Mouse (Mus musculus): ENCODE data around the gene Camta1.

GRCm38 (mm10) chr4:151015946-151016345 lies 845.7 kb downstream of the Camta1 start:
- TF ChIP-seq CTCF (IDR thresholded peaks at IDR 0.05; ENCODE audit: low read depth, low read length): no peak
- no peak for TF ChIP-seq POLR2A (IDR thresholded peaks at IDR 0.05; ENCODE audit: extremely low read depth, insufficient read depth, low read length)

All from liver, adult 2 months (tissue).